Mouse (Mus musculus) neural tube, embryonic 13.5 days (tissue): ENCODE data around the gene Tbc1d22a. TPM values are rescaled to one million over a fixed set of nuclear protein-coding genes. Genes with fewer than 3 reads are reported as not detected.

ENCODE experiments used
- ATAC-seq: fragments of 200-750 bp; cut with Nextera tagmentation; 2 replicates; pipeline ENCODE4 v1.8.0; 2017; ENCODE audit warnings: low read depth, mild to moderate bottlenecking, moderate TSS enrichment, moderate library complexity
- H3K27ac ChIP-seq: fragments of 300-500 bp; sonication (generic); replicated peaks from 2 replicates; pipeline ENCODE4 v1.5.1; 2015; ENCODE audit warnings: moderate library complexity, mild to moderate bottlenecking, inconsistent platforms
- H3K27me3 ChIP-seq: fragments of 300-500 bp; sonication (generic); 2 replicates; pipeline ENCODE4 v1.6.1; 2015; ENCODE audit warnings: mild to moderate bottlenecking, inconsistent platforms
- H3K36me3 ChIP-seq: fragments of 300-500 bp; sonication (generic); 2 replicates; pipeline ENCODE4 v1.6.1; 2015; ENCODE audit warnings: mild to moderate bottlenecking, inconsistent platforms
- H3K4me1 ChIP-seq: fragments of 300-500 bp; sonication (generic); replicated peaks from 2 replicates; pipeline ENCODE4 v1.6.1; 2015; ENCODE audit warnings: inconsistent platforms
- H3K4me2 ChIP-seq: fragments of 300-500 bp; sonication (generic); 2 replicates; pipeline ENCODE4 v1.6.1; 2015; ENCODE audit warnings: inconsistent platforms, mild to moderate bottlenecking, moderate library complexity
- H3K4me3 ChIP-seq: fragments of 300-500 bp; sonication (generic); 2 replicates; pipeline ENCODE4 v1.5.1; 2015; ENCODE audit warnings: mild to moderate bottlenecking, inconsistent platforms
- H3K9ac ChIP-seq: fragments of 300-500 bp; sonication (generic); 2 replicates; pipeline ENCODE4 v1.6.1; 2015; ENCODE audit warnings: moderate library complexity, mild to moderate bottlenecking, inconsistent platforms
- H3K9me3 ChIP-seq: fragments of 300-500 bp; sonication (generic); 2 replicates; pipeline ENCODE4 v1.6.1; 2016; ENCODE audit warnings: inconsistent platforms
- WGBS: fragments of 180-500 bp; shearing (Covaris S2); methylation state at CpG from one replicate; pipeline ENCODE4 v1.1.7; 2015; 5-methylcytosine and 5-hydroxymethylcytosine counted together
- polyA plus RNA-seq: library from polyadenylated mRNA; unstranded; fragments of >200 nt; fragmentation: Nextera tagmentation; extraction: Ambion mirVana; gene quantifications from 2 replicates; pipeline ENCODE4 v1.2.1, GENCODE M21; 2015

The Tbc1d22a gene
- polyA plus RNA-seq, 1 experiment from 2014 or later: 12.4 TPM

DNA sequence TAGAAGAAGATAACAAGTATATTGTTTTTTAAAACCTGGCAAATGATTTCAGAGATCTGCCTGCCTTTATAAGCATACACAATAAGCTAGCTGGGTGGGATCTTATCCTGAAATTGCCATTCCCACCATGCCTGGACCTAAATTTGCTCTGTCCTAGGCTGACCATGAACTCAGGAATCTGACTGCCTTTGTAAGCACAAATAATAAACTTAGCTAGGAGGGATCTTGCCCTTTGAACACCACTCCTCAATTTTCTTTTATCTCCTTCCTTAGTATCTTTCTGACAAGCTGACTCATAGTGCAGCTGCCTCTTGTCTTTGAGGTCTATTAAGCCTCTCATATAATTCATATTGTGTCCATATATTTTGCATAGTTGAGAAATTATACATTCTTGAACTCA is 253.8 kb downstream of the Tbc1d22a start:
- Histone ChIP-seq H3K27me3 (peaks cover 2% of the 10 kb centered on the region; the same call in 1 of the 2 replicates), H3K9ac (no peak overlapping the region), H3K9me3 (peaks cover 10% of the 10 kb centered on the region; the same call in 1 of the 2 replicates), H3K4me3 (no peak overlapping the region), H3K27ac (no peak overlapping the region), H3K36me3 (no peaks in the 10 kb centered on the region), H3K4me1 (no peaks in the 10 kb centered on the region; the same call in 1 of the 2 replicates), H3K4me2 (no peak overlapping the region)
- ATAC-seq: no peak

DNA sequence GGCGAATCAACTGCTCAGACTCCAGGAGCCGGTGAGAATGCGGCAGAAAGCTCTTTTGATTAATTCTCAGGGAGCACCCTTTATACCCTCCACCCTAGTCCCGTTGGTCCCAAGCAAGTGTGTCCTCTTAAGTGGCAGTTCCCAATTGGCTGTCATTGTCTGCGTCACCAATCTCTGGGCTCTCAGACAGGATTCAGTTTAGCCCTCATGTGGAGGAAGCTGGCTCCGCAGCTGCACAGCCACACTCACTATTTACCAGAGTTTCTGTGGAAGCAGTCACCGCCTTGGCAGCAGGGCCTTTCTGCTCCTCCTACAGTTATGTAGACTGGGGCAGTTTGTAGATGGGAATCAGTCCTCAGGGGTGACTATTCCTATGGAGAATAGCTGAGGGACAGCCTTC is 256.9 kb downstream of the Tbc1d22a start:
- H3K9me3 ChIP-seq: peaks cover 10% of the 10 kb centered on the region; the same call in 1 of the 2 replicates
- peaks cover under 1% of the 10 kb centered on the region for H3K4me1 ChIP-seq
- WGBS: 77% methylated on average over 7 of the region's 7 CpGs
- H3K27me3 ChIP-seq: peaks cover 13% of the 10 kb centered on the region
- no peak for ATAC-seq
- H3K4me2 ChIP-seq: no peak overlapping the region
- H3K27ac ChIP-seq: no peak overlapping the region
- H3K36me3 ChIP-seq: no peaks in the 10 kb centered on the region
- no peak overlapping the region for H3K9ac ChIP-seq
- H3K4me3 ChIP-seq: no peak overlapping the region

DNA sequence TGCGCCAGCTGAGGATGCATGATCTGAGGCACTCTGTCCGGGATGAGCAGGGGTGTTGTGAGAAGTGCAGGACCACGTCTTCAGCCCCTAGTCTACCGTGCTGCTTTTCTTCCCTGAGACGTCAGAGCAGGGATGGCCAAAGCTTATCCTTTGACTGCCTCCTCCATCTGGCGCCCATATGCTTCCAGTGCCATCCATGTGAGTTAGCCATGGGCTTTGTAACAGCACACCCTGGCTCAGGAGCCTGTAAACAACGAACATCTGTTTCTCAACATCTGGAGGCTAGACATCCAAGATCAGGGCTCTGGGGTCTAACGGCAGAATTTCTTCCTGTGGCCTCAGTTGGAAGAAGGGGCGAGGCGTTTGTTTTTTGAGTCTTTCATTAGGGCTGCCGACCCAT is 259.2 kb downstream of the Tbc1d22a start:
- no peak overlapping the region for H3K9ac ChIP-seq
- H3K36me3 ChIP-seq: no peaks in the 10 kb centered on the region
- WGBS: 73% methylated on average over 11 of the region's 11 CpGs
- peaks cover 18% of the 10 kb centered on the region for H3K27me3 ChIP-seq
- peaks cover 8% of the 10 kb centered on the region; the same call in 1 of the 2 replicates for H3K9me3 ChIP-seq
- no peak overlapping the region for H3K4me3 ChIP-seq
- no peak for ATAC-seq
- H3K4me2 ChIP-seq: no peak overlapping the region
- H3K4me1 ChIP-seq: peaks cover 24% of the 10 kb centered on the region
- H3K27ac ChIP-seq: no peak overlapping the region

DNA sequence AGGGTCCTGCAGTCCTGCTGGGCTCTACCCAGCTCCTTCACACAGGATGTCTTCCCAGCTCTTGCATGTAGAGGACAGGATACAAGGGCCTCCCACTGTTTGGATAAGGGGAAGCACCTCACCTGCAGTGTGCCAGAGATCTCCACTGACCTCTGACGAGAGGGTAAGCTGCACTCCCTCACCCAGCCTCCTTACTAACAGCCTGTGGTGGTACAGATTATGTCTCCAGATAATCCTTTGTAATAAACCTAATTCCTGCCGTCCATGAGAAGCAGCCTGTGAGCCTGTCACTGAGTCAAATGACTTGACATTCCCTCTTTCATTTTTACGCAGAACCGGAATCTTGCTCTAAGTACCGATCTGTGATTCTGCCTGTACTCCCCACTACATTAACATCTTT is 260.7 kb downstream of the Tbc1d22a start:
- Histone ChIP-seq H3K27ac (no peak overlapping the region), H3K9me3 (no peaks in the 10 kb centered on the region), H3K4me2 (no peak overlapping the region), H3K27me3 (peaks cover 29% of the 10 kb centered on the region), H3K4me3 (no peak overlapping the region), H3K36me3 (no peaks in the 10 kb centered on the region), H3K4me1 (peaks cover 37% of the 10 kb centered on the region), H3K9ac (no peak overlapping the region)
- no peak for ATAC-seq
- 80% methylated on average over 5 of the region's 5 CpGs for WGBS

DNA sequence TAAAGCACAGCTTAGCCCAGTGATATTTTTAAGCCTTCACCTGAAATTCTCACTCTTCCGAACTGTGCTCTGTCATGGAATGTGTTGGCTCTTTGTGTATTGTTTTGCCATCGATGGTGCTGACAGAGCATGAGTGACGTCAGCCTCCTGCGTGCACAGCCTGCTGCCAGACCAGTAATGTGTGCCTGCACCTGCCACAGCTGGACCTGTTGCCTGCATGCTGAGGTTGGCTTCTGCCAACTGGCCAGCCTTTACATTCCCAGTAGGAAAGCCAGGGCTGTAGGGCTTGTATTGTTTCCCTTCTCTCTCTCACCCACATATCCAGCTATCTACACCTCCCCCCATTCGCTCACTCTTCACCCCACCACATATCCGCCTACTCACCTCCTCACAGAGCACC is 262.2 kb downstream of the Tbc1d22a start:
- no peak overlapping the region for H3K4me3 ChIP-seq
- no peaks in the 10 kb centered on the region for H3K36me3 ChIP-seq
- no peak overlapping the region for H3K4me2 ChIP-seq
- H3K9me3 ChIP-seq: no peaks in the 10 kb centered on the region
- H3K9ac ChIP-seq: no peak overlapping the region
- H3K4me1 ChIP-seq: peaks cover 37% of the 10 kb centered on the region
- 60% methylated on average over 6 of the region's 6 CpGs for WGBS
- H3K27me3 ChIP-seq: peaks cover 43% of the 10 kb centered on the region
- no peak for ATAC-seq
- no peak overlapping the region for H3K27ac ChIP-seq

DNA sequence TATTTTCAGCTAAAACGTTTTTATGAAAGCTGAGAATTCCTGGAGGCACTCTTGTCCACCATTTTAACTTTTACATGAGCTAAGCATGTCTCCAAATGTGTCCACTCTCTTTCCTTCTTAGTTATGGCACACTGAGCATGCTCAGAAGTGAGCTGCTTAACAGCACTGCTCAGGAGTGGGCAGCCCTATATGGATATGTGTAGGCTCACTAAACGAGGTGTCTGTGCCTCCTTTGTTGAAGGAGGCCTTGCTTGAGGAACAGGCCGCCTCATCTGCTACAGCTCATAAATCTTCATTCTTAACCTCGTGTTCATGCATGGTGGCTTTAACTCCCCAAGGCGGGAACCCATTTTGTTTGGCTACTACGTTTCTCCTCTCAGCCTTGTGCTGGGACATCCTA is 262.8 kb downstream of the Tbc1d22a start:
- peaks cover 37% of the 10 kb centered on the region for H3K4me1 ChIP-seq
- no peak overlapping the region for H3K4me2 ChIP-seq
- WGBS: 18% methylated on average over 6 of the region's 6 CpGs
- H3K9ac ChIP-seq: no peak overlapping the region
- peak overlapping the region; percentile 55 for H3K27ac ChIP-seq
- peaks cover 48% of the 10 kb centered on the region for H3K27me3 ChIP-seq
- ATAC-seq: peak; percentile 9; the same call in 1 of the 2 replicates
- H3K4me3 ChIP-seq: no peak overlapping the region
- no peaks in the 10 kb centered on the region for H3K9me3 ChIP-seq
- no peaks in the 10 kb centered on the region for H3K36me3 ChIP-seq

DNA sequence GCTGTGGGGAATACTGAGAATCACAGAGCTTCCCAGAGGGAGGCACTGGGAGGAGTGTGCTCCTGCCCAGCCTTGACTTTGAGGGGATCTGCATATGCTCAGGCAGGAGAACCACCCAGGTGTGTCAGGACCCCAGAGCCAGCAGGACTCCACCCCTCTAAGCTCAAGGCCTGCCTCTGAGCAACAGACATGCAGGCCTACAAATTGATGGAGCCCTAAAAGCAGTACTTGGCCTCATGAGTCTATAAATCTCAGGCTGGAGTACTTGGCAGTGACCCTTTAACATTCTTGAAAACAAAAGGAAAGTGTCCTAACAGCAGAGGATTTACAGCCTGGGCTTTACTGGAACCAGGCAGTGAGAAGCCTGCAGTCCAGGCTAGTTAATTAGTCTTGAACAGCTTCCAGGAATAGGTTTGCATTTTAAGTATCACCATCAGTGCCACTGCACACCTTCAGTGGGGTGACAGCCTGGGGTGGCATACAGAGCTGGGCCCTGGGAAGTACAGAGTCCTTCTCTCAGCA is 263.3 kb downstream of the Tbc1d22a start:
- H3K4me1 ChIP-seq: peaks cover 37% of the 10 kb centered on the region
- ATAC-seq: peak; percentile 57

DNA sequence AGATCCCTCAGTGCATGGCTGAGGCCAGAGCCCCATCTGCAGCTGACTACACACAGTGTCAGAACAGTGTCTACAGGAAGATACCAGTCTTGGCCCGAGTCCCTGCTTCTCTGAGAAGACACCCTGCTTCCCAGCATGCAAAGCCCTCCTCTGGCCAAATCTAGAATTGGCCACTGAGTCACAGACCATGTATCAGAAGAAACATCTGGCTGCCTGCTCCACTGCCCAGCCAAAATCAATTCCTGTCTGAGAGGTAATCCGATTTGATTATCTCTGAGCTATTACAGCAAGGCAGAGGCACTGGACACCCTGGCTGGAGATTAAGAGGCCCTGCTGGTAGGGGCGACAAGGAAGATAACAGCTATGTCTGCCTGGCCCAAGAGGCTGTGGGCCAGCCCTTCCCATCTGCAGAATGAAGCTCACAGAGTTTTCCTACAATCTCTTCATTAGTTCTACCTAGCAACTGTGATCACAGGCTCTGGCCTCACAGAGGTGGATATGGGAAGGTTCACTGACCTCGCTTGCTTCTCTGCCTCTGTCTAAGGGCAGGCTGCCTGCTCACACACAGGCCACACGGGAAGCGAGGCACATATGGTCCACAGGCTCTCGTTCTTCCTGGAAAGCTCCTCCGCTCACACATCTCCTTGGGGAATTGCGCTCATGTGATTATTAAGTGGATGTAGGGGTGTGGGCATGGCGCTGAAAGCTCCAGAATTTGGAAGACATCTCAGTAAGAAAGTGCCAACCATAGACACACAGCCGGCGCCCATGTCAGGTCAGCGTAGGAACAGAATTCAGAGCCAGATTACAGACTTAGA is 264.6 kb downstream of the Tbc1d22a start:
- H3K27me3 ChIP-seq: peaks cover 59% of the 10 kb centered on the region
- H3K4me1 ChIP-seq: peaks cover 37% of the 10 kb centered on the region
- peak overlapping the region; percentile 30 for H3K27ac ChIP-seq
- WGBS: 59% methylated on average over 13 of the region's 13 CpGs
- no peak overlapping the region for H3K4me3 ChIP-seq
- 0 out of 2 replicates have a peak overlapping the region, but pooled peaks have one; percentile 5 for H3K9ac ChIP-seq
- no peak overlapping the region for H3K4me2 ChIP-seq
- no peak for ATAC-seq
- H3K36me3 ChIP-seq: no peaks in the 10 kb centered on the region
- no peaks in the 10 kb centered on the region for H3K9me3 ChIP-seq

More for the DNA sequence above, 263.3 kb downstream of the Tbc1d22a start:
- no peak overlapping the region for H3K9ac ChIP-seq
- peak overlapping the region; percentile 55 for H3K27ac ChIP-seq
- H3K4me3 ChIP-seq: no peak overlapping the region
- H3K27me3 ChIP-seq: peaks cover 53% of the 10 kb centered on the region
- H3K36me3 ChIP-seq: no peaks in the 10 kb centered on the region
- H3K4me2 ChIP-seq: no peak overlapping the region
- no peaks in the 10 kb centered on the region for H3K9me3 ChIP-seq

DNA sequence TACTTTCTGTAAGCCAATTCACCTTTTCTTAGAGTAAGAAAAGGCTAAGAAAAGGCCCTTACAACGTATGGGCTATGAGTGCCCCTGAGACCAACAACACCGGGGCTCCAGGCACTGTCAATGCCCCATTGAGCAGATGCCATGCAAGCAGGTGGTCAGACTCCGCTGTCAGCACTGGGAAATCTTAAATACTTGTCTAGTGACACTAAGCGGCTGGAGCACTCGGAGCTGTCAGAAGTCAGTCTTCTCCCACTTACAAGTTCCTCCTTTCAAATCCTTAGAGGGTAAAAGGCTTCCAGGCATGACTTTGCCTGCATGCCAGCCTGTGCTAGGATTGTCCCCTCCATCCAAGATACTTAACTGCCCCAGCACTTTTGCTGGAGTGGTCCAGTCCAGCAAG is 268.1 kb downstream of the Tbc1d22a start:
- Histone ChIP-seq H3K9ac (no peak overlapping the region), H3K27ac (no peak overlapping the region), H3K36me3 (no peaks in the 10 kb centered on the region), H3K4me1 (peaks cover 40% of the 10 kb centered on the region), H3K27me3 (peaks cover 81% of the 10 kb centered on the region), H3K4me2 (no peak overlapping the region), H3K4me3 (no peak overlapping the region), H3K9me3 (no peaks in the 10 kb centered on the region)
- no peak for ATAC-seq
- 81% methylated on average over 5 of the region's 5 CpGs for WGBS

DNA sequence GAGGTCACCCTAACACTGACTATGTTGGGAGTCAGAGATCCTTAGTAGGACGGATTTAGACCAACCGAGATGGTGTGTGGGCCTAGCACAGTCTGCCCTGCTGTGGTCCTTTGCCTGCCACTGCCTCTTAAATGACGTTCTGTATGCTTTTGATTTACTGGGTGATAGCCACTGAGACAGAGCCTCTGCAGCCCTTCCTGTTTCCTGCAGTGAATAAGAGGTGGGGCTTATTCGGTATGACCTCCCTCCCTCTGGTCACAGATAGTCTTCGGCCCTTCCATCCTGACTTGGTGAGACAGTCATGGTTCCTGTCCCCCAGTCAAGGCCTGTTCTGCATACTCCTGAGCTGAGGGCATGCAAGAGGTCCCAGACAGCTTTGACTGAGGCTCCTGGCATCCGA is 271.6 kb downstream of the Tbc1d22a start:
- no peak for ATAC-seq
- no peak overlapping the region for H3K27ac ChIP-seq
- H3K9me3 ChIP-seq: no peaks in the 10 kb centered on the region
- H3K36me3 ChIP-seq: no peaks in the 10 kb centered on the region
- H3K4me3 ChIP-seq: no peak overlapping the region
- no peak overlapping the region for H3K4me2 ChIP-seq
- no peak overlapping the region for H3K9ac ChIP-seq
- peaks cover 28% of the 10 kb centered on the region for H3K4me1 ChIP-seq
- H3K27me3 ChIP-seq: peaks cover 76% of the 10 kb centered on the region
- 80% methylated on average over 6 of the region's 6 CpGs for WGBS

DNA sequence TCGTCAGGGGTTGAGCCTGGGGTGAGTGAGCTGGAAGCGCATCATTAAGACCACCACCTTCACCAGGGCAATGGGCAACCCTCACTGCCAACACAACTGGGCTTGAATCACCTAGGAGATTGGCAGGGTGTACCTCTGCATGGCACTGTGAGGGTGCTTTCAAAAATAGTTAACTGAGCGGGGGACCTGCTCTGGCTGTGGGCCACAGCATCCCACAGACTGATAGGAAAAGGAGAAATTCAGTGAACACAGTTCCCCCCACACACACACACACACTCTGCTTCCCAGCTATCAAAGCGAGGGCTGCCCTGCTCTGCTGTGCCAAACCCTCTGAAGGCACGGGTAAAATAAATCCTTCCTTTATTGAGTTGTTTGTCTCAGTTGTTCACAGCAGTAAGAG is 273.1 kb downstream of the Tbc1d22a start:
- peak; percentile 36; the same call in 1 of the 2 replicates for ATAC-seq
- 39% methylated on average over 5 of the region's 5 CpGs for WGBS
- no peak overlapping the region for H3K9ac ChIP-seq

DNA sequence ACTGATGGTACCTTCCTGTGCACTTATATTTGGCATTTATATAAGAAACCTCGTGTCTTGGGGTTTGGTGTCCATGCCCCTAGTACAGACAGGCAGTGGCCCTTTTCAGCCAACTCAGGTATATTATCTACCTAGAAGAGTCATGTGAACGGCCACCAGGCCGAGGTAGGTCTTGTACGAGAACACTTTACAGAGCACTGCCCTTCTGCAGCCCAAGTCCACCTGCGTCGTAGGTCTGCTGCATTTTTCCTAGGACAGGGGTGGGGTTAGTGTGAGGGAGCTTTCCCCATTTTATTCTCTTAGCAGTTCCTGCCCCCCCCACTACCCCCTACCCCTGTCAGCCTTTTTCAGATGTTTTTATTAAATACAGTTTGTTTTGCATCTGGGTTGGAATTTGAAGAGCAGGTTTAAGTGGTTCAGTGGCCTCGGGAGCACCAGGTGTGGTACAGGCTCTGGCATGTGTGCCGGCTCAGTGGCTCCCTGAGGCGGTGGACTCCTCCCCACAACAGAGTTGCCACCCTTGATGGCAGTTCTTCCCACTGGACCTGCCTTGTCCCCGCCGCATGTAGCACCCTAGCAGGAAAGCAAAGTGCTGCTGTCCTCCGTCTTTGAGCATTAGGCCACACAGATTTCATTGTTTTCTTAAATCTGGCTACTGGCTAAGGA is 277.3 kb downstream of the Tbc1d22a start:
- no peak for ATAC-seq
- peaks cover 33% of the 10 kb centered on the region for H3K4me1 ChIP-seq
- 89% methylated on average over 12 of the region's 12 CpGs for WGBS
- no peak overlapping the region for H3K4me2 ChIP-seq
- no peaks in the 10 kb centered on the region for H3K36me3 ChIP-seq
- H3K9me3 ChIP-seq: no peaks in the 10 kb centered on the region
- H3K27ac ChIP-seq: no peak overlapping the region
- H3K27me3 ChIP-seq: peaks cover 20% of the 10 kb centered on the region
- no peak overlapping the region for H3K9ac ChIP-seq
- no peak overlapping the region for H3K4me3 ChIP-seq

More for the DNA sequence above, 273.1 kb downstream of the Tbc1d22a start:
- Histone ChIP-seq H3K27ac (no peak overlapping the region), H3K4me2 (no peak overlapping the region), H3K27me3 (peaks cover 62% of the 10 kb centered on the region), H3K36me3 (no peaks in the 10 kb centered on the region), H3K4me1 (peaks cover 28% of the 10 kb centered on the region), H3K9me3 (no peaks in the 10 kb centered on the region), H3K4me3 (no peak overlapping the region)
